Mouse (Mus musculus) c-Kit-positive CD71-negative TER-119-negative erythroid progenitor cells, embryonic 14.5 days (primary cell): ENCODE results near the gene Pycard.
"Not testable (repeated sequence)": the region's sequence is repeated elsewhere in the genome, so short reads cannot be mapped to it uniquely, and the experiment has no call there.

Source experiments
- DNase-seq: peaks from one replicate; pipeline ENCODE4 v3.0.0-alpha.2; 2013; ENCODE audit warnings: low read depth

The Pycard gene

DNA sequence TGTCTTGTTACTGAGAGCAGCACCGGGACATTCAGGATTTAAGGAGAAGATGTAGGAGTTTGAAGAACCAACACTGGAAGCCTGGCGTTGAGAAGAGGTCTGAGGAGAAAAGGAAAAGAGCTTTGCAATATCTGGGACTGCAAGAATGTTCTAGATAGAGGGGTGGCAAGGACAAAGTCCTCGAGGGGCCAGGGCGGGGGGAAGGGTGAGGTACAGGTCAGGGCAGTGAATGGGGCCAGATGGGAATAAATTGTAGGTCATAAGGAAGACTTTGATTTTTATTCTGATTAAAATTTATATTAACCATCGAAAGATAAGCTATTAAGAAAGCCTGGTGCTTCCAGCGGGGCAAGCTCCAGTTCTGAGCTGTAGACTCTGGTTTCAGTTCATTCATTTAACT, 9.4 kb upstream of the Pycard start:
- DNase-seq, result no peak

DNA sequence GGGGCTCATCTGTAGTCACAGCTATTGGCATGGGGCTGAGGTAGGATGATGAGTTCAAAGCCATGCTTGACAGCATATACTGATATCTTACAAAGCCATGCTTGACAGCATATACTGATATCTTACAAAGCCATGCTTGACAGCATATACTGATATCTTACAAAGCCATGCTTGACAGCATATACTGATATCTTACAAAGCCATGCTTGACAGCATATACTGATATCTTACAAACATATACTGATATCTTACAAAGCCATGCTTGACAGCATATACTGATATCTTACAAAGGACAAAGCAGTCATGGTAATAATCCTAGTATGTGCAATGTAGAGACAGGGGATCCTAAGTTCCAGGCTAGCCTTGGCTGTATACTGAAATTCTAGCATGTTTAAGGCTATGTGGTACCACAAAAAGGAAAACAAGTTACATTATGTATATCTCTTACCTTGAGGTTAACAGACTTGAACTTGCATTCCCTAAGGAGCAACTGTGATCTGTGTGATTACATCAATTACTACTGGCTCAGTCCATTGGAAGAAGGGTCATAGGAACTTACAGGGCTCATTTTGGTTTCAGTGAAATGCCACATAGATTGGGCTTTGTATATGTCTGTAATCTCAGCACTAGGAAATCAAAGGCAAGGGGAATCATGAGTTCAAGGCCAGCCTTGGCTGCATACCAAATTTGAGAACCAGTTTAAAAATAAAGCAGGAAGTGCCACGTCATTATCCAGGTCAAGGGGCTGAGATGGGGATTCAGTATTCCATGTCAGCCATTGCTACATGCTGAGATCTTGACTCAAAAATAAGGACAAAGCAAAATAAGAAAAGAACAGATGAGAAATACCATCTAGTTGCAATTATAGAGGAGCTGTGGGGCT, 6.6 kb upstream of the Pycard start:
- no peak for DNase-seq

GRCm38 (mm10) chr7:127999436-127999835, 5.8 kb upstream of the Pycard start:
- no peak for DNase-seq

GRCm38 (mm10) chr7:127992488-127993340, 953 bp downstream of the Pycard start:
- DNase-seq, result no peak

DNA sequence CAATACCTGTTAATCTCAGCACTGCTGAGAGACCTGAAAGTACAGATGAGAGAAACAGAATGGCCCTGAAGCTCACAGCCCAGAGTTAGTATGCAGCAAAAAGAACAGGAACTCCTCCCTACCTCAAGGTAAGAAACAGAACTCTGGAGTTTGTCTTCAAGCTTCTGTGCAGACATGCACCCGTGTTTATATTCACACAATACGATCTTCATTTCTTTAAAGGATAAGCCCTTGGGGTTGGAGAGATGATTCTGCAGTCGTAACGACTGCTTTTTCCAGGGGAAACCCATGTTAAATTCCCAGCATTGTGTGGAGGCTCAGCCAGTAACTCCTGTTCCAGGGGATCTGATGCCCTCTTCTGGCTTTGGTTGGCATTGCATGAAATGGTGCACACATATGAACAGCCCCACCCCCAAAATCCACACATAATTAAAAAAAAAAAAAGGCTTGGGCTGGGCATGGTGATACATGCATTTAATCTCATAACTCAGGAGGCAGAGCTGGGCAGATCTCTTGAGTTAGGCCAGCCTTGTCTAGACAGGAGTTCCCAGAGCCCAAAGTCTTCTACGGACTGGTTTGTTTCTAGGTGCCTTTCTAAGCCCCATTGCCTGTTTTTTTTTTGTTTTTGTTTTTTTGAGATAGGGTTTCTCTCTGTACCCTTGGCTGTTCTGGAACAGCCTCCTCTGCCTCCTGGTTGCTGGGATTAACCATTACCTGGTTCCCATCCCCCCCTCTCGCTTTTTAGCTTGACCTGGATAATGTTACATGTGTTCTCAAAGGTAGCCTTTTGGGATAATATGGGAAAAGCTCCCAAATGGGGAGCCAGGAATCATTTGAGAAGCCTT, 1.8 kb downstream of the Pycard start:
- DNase-seq, result peak; percentile 66

GRCm38 (mm10) chr7:127988904-127989303, 4.8 kb downstream of the Pycard start:
- DNase-seq, result no peak

DNA sequence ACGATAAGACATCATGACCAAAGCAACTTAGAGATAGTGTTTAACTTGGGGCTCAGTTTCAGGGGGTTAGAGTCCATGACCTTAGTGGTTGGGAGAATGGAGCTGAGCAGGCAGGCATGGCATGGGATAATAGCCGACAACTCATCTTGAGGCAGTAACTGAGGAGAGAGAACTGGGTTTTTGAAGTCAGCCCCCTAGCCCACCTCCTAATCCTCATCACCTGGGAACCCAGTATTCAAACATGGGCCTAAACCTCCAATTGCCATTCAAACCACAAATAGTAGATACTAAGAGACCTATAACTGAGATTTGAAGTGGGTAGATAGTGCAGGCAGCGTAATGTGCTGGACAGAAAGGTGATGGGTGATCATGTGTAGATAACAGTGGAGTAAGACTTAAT, 13.1 kb downstream of the Pycard start:
- no peak for DNase-seq

DNA sequence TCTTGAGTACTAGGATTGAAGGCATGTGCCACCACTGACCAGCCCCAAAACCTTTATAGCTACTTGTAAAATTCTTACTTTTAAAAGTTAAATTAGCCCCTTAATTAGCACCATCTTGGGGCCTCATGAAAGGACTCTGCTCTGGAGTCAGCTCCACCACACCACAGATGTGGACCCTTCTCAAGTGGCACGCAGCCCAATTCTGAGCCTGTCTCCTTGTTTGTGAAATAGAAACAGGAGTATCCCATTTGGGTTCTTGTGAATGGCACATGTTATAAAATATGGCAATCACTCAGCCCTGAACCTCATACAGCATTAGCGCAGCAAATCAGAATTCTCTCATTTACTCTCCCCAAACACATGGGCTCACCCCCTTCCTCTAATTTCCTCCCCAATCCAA, 14.8 kb downstream of the Pycard start:
- no peak for DNase-seq

DNA sequence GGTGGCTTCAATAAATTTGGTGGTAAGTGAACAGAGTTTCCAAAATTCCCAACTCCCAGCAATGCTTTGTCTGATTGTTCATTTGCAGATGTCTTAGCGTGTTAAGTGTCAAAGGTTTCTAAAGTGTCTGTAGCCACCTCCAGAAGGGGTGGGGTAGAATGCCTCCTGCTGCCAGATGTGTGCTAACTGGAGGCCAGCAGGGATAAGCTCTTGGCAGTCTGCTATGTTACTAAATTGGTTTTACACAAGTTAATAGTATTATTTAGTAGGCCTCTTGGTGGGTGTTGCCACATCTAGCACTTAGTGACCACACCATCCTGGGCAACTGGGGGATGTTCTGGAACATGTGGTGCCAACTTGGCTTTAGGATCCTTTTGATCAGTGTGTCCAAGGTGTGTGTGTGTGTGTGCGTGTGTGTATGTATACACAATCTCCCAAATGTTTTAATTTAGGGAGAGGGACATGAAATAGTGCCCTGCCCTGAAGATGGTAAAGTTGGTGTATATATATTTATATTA, 19.2 kb downstream of the Pycard start:
- no peak for DNase-seq

GRCm38 (mm10) chr7:127967922-127968828, 25.5 kb downstream of the Pycard start:
- peak; percentile 39 for DNase-seq

DNA sequence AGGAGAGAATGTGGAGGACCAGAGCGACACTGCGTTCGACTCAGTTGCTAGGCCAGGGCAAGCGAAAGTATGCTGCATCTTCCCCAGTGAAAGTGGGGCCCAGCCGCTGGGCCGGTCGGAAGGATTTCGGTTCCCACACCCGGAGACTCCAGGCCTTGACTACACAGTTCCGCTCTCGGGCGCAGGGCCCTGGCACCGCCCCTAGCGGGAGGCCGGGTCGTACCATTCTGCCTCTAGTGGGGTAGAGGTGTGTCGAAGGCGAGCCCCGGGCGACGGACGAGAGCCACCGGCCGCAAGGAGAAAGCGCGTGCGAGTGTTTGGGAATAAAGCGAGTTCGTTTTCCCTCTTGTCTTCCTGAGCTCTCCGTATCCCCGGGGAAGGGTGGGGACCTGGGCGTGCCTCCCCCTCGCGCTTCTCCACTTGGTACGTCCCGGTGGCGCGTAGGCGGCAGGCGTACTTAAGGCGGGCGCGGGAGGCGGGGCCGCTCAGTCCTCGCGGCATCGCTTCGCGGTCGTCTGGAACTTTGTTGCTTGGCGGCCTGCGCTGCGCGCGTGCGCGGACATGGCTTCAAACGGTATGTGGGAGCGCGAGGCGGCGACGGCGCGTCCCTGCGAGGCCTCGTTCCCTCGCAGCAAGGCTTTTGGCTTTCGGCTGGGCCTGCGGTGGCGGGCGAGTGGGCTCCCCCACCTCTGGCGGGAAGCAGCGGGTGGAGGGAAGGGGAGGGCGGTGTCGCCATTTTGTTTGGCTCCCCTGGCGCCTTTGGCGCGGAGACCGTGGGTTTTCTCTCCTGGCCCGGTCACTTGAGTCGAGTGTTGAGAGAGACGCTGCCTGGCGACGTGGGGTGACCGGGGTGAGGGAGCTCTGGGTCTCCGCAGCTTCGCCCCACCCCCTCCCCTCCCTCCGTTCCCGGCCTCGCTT, 26.4 kb downstream of the Pycard start, which contains the start of gene Fus:
TSS of gene Fus (plus strand) at position 454 of the 918 bp plus-strand sequence.
- peak; percentile 87 for DNase-seq

DNA sequence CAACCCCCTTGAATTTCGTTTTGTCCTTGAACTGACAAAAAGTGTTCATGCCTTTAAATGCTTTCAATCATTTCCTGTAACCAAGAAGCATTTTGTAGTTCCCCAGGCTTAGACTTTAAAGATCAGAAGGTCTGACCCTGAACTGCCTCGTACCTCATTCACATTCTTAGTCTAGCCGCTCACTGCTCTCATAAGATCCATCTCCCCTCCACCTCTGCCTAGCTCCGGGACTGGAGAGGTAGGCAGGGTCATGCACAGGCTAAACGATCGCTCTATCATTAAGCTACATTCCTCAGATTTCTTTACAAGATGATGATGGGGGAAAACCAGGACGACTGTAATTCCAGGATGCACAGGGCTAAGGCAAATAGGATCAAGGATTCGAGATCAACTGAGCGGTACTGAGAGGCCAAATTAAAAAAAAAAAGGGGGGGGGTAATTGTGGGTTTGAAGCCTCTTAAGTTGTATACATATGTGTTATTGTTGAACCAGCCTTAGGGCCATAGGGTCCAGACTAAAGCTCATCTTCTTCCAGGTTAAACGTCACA, 27.2 kb downstream of the Pycard start:
- DNase-seq, result no peak

DNA sequence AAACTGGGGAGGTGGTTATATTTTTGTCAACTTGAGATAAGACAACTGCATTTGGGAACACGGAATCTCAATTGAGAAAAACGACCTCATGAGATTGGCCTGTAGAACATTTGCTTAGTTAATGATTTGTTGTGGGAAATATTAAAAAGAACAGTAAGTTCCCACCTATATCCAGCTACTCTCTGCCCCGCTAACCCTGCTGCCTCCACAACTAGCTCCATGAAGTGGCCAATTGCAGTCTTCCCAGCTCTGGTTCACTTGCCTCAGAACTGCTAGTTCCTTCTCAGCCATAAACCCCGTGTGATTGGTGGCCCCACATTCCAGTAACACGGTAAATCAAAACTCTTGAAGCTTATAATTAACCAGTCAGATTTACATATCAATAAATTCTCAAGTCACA, 34.3 kb downstream of the Pycard start:
- DNase-seq, result no peak

GRCm38 (mm10) chr7:127952864-127953581, 40.6 kb downstream of the Pycard start:
- no peak for DNase-seq

DNA sequence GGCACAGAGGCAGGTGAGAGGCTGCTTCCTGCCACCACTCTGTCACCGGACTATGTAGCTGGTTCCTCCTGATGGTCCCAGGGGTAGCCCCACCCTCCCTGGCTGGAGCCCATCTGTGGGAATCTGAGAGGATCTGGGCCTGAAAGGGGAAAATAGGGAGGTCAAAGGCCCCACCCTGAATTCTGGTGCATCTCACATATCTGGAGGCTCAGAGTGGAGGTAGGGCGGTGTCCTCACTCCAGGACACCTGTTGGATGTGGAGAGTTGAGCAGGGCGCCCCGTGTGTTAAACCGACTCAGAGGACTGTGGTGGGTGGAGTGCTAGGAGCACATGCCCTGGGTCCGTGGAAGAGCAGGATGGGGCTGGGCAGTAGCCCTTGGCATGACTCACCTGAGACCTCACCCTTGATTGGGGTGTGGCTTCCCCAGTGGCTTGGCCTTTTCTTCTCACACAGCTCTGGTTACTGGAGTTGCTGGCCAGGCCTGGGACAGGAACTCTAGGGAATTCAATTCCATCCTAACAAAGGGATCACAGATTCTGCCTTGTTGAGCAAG, 47.1 kb downstream of the Pycard start, which contains the start of gene Prss36:
TSS of gene Prss36 (minus strand) at position 256 of the 554 bp plus-strand sequence.
- no peak for DNase-seq

GRCm38 (mm10) chr7:127944614-127945013, 49.1 kb downstream of the Pycard start:
- no peak for DNase-seq

GRCm38 (mm10) chr7:127942097-127942496, 51.6 kb downstream of the Pycard start:
- not testable (repeated sequence) for DNase-seq
